ENCODE assay signal across 17 mouse cellular contexts in the genomic region with DNA sequence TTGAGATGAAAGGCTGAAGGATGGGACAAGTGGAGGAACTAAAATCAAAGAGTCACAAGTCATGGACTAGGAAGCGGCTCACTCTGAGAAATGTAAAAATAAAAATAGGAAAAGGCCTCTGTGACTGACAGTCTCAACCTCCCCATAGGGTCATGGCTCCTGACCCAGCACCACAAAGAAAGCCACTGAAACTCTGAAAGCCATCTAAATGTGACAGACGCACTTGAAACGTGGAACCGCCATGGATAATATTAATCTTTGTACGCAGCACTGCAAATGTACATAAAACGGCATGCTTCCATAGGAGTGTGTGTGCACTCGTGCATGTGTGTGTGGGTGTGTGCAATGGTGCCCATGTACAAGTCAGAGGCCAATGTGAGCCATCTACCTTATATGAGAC.
"Had no signal": no experiment of that assay in that cellular context is flagged by ENCODE, and none has a peak within 500 bp of the region (broad histone marks: within the 10 kb centered on the region; RNA-seq: fewer than 3 reads in every experiment).

No protein-coding gene starts in this region.

- H3K4me3 ChIP-seq: midbrain, embryonic 10.5 days; midbrain, embryonic 13.5 days; midbrain, embryonic 15.5 days; myocyte; neural tube, embryonic 13.5 days; neural tube, embryonic 15.5 days had no signal

- H3K4me2 ChIP-seq: lung, embryonic 14.5 days; midbrain, embryonic 13.5 days; midbrain, embryonic 15.5 days; neural tube, embryonic 13.5 days; neural tube, embryonic 15.5 days had no signal

- H3K27me3 ChIP-seq: midbrain, embryonic 13.5 days; midbrain, embryonic 15.5 days; neural tube, embryonic 13.5 days; neural tube, embryonic 15.5 days had no signal

- DNase-seq: lung, adult 18-20 months; lung, embryonic 14.5 days; lung, postnatal 10 days; lung, postnatal 4 days; retina, postnatal 1 day; right cerebral cortex, adult 18-20 months; right cerebral cortex, postnatal 25 days; right cerebral cortex, postnatal 4 days; spleen, adult 18-20 months; thymus, adult 18-20 months; thymus, postnatal 36 days had no signal

- ATAC-seq: midbrain, embryonic 13.5 days; midbrain, embryonic 15.5 days had no signal

- H3K27ac ChIP-seq: midbrain, embryonic 10.5 days; midbrain, embryonic 13.5 days; midbrain, embryonic 15.5 days; neural tube, embryonic 13.5 days; neural tube, embryonic 15.5 days had no signal

- H3K9ac ChIP-seq: lung, embryonic 14.5 days; midbrain, embryonic 13.5 days; midbrain, embryonic 15.5 days; neural tube, embryonic 13.5 days; neural tube, embryonic 15.5 days had no signal

- H3K9me3 ChIP-seq: midbrain, embryonic 10.5 days; midbrain, embryonic 13.5 days; midbrain, embryonic 15.5 days; neural tube, embryonic 13.5 days; neural tube, embryonic 15.5 days had no signal

- H3K36me3 ChIP-seq: midbrain, embryonic 10.5 days; midbrain, embryonic 13.5 days; midbrain, embryonic 15.5 days; neural tube, embryonic 15.5 days had no signal
